Mouse (Mus musculus): ENCODE measurements around the gene Ablim1. TPM values are rescaled to one million over a fixed set of nuclear protein-coding genes. Genes with fewer than 3 reads are reported as not detected.

The Ablim1 gene
- total and polyA plus RNA-seq, 2 experiments, result 16.6 to 23.7 TPM

DNA sequence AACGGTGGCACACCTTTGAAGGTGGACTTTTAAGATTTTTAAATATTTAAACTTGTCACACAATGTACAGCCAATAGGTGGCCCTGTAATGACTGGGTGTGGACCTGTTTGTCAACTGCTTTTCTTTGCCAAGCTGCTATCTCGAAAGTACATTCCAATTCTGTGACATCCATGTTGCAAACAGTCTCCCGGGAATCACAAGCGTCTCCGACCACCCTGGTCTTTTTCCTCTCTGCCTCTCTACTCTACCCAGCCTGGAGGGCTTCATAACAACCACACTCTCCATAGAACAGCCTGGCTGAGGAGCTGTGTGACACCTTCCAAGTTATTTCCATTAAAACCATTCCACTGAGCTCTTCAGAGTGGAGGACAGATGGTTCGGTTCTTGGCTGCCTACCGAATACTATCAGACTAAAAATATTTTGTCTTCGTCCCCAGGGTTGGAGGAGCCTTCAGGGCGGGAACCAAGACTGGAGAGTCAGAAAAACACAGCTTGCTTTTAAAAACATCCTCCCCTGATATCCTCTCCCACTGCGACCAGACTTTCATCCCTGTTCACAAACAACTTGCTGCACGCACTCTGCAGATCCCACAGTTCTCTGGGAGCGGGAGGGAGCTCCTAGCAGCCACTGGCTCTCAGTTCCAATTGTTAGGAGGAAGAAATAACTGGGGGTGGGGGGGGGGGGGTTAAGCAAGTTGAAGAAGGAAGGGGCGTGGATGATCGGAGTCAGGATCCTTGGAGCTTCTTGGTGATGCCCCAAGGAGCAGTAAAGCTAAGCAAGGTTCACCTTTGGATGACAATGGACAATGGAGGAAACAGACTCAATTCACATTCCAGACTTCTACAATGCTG lies 216.3 kb downstream of the Ablim1 start:
- Histone ChIP-seq H3K4me1 (ENCODE audit: control insufficient read depth, insufficient read depth, low read length) (peaks cover 12% of the 10 kb centered on the region), H3K4me3 (ENCODE audit: insufficient read depth, low read depth, low read length) (no peak overlapping the region), H3K79me2 (ENCODE audit: control insufficient read depth, insufficient read depth, low read length) (no peaks in the 10 kb centered on the region; the same call in 1 of the 2 replicates), H3K27ac (replicated peaks; ENCODE audit: insufficient read depth, low read depth, low read length) (peak overlapping the region; percentile 19; the same call in 1 of the 2 replicates), H3K9ac (ENCODE audit: low read depth, low read length) (no peak overlapping the region), H3K27me3 (ENCODE audit: control insufficient read depth, insufficient read depth, low read length) (no peaks in the 10 kb centered on the region), H3K36me3 (ENCODE audit: control insufficient read depth, insufficient read depth, low read length) (no peaks in the 10 kb centered on the region)
- WGBS, result 46% methylated on average over 14 of the region's 14 CpGs
- TF ChIP-seq CTCF (IDR thresholded peaks at IDR 0.05; ENCODE audit: low read depth, low read length) (no peak), POLR2A (IDR thresholded peaks at IDR 0.05; ENCODE audit: extremely low read depth, insufficient read depth, low read length) (no peak)
- DNase-seq (ENCODE audit: extremely low read depth, low read depth, low spot score), result peak; percentile 55

DNA sequence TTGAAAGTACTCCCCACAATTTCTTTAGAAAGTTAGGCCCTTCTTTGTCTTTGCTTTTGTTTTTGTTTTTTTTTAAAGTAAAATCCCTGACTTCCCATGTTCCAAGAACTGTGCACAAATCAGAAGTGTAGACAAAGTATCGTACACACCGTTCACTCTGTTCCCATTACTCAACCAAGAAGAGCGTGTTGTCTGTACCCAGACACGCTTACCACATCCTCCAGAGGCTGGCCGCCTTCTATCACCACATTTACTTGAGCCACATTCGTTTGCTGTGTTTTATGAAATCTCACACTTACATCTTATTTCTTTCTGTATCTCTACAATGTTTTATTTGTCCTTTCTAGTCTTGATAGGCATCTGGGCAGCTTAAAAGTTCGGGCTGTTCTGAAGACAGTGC lies 219.4 kb downstream of the Ablim1 start:
- Histone ChIP-seq H3K9ac (ENCODE audit: low read depth, low read length) (no peak overlapping the region), H3K79me2 (ENCODE audit: control insufficient read depth, insufficient read depth, low read length) (no peaks in the 10 kb centered on the region), H3K4me3 (ENCODE audit: insufficient read depth, low read depth, low read length) (no peak overlapping the region), H3K36me3 (ENCODE audit: control insufficient read depth, insufficient read depth, low read length) (no peaks in the 10 kb centered on the region), H3K27me3 (ENCODE audit: control insufficient read depth, insufficient read depth, low read length) (no peaks in the 10 kb centered on the region), H3K4me1 (ENCODE audit: control insufficient read depth, insufficient read depth, low read length) (peaks cover 12% of the 10 kb centered on the region), H3K27ac (replicated peaks; ENCODE audit: insufficient read depth, low read depth, low read length) (no peak overlapping the region)
- TF ChIP-seq POLR2A (IDR thresholded peaks at IDR 0.05; ENCODE audit: extremely low read depth, insufficient read depth, low read length) (no peak), CTCF (IDR thresholded peaks at IDR 0.05; ENCODE audit: low read depth, low read length) (no peak)
- no peak for DNase-seq (ENCODE audit: extremely low read depth, low read depth, low spot score)
- WGBS, result 91% methylated on average over 7 of the region's 7 CpGs

DNA sequence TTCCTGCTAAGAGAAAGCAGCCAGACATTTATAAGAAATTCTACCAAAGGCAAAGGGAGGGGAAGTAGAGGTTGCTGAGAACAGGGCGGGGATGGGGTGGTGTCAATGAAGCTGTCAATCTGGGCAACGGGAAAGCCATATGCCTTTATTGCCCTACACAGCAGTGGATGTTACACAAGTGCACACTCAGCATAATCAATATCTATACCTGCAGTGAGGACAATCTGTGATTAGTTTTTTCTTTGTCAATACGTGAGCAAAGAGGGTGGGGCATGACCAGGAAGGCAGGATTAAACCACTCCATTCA lies 221.1 kb downstream of the Ablim1 start:
- H3K79me2 ChIP-seq (ENCODE audit: control insufficient read depth, insufficient read depth, low read length), result no peaks in the 10 kb centered on the region
- H3K9ac ChIP-seq (ENCODE audit: low read depth, low read length), result no peak overlapping the region
- DNase-seq (ENCODE audit: extremely low read depth, low read depth, low spot score), result no peak
- WGBS, result 89% methylated on average over 3 of the region's 3 CpGs
- H3K27ac ChIP-seq (replicated peaks; ENCODE audit: insufficient read depth, low read depth, low read length), result no peak overlapping the region
- H3K27me3 ChIP-seq (ENCODE audit: control insufficient read depth, insufficient read depth, low read length), result no peaks in the 10 kb centered on the region
- no peaks in the 10 kb centered on the region for H3K36me3 ChIP-seq (ENCODE audit: control insufficient read depth, insufficient read depth, low read length)
- peaks cover 12% of the 10 kb centered on the region for H3K4me1 ChIP-seq (ENCODE audit: control insufficient read depth, insufficient read depth, low read length)
- H3K4me3 ChIP-seq (ENCODE audit: insufficient read depth, low read depth, low read length), result no peak overlapping the region
- TF ChIP-seq POLR2A (IDR thresholded peaks at IDR 0.05; ENCODE audit: extremely low read depth, insufficient read depth, low read length) (no peak), CTCF (IDR thresholded peaks at IDR 0.05; ENCODE audit: low read depth, low read length) (no peak)

DNA sequence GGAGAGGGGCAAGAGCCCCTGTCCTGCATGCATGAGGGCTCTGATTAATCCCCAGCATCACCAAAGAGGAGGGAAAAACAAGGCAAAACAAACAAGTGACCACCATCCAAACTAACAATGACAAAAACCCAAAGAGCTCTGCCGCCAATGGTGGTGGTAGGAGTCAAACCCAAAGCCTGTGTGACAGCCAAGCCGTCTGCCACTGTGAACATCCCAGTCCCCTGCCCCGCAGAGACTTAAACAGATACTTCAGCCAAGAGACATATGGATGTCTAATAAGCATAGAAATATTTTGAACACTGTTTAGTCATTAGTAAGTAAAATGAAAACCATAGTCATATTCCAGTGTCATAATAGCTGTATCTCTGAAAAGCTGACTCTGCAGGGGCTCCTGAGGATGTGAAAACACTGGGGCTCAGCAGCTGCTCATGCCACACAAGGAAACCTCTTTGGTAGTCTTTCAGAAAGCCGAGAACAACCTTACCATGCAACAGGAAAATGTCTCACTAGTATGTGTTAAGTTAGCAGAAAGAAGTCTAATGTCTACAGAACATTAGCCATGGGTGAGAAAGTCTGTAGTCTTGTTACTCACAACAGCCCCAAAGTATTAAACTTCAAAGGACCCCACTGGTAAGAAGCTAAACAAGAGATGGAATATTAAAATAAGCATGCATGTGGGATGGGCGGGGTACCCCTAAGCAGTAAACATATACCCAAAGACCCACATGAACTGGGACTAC lies 221.6 kb downstream of the Ablim1 start:
- no peak overlapping the region for H3K4me3 ChIP-seq (ENCODE audit: insufficient read depth, low read depth, low read length)
- H3K79me2 ChIP-seq (ENCODE audit: control insufficient read depth, insufficient read depth, low read length), result no peaks in the 10 kb centered on the region
- DNase-seq (ENCODE audit: extremely low read depth, low read depth, low spot score), result no peak
- H3K9ac ChIP-seq (ENCODE audit: low read depth, low read length), result no peak overlapping the region
- WGBS, result 94% methylated on average over 5 of the region's 5 CpGs
- no peaks in the 10 kb centered on the region for H3K27me3 ChIP-seq (ENCODE audit: control insufficient read depth, insufficient read depth, low read length)
- H3K36me3 ChIP-seq (ENCODE audit: control insufficient read depth, insufficient read depth, low read length), result no peaks in the 10 kb centered on the region
- H3K4me1 ChIP-seq (ENCODE audit: control insufficient read depth, insufficient read depth, low read length), result peaks cover 8% of the 10 kb centered on the region
- no peak overlapping the region for H3K27ac ChIP-seq (replicated peaks; ENCODE audit: insufficient read depth, low read depth, low read length)
- no peak for TF ChIP-seq CTCF (IDR thresholded peaks at IDR 0.05; ENCODE audit: low read depth, low read length)
- TF ChIP-seq POLR2A (IDR thresholded peaks at IDR 0.05; ENCODE audit: extremely low read depth, insufficient read depth, low read length), result no peak

DNA sequence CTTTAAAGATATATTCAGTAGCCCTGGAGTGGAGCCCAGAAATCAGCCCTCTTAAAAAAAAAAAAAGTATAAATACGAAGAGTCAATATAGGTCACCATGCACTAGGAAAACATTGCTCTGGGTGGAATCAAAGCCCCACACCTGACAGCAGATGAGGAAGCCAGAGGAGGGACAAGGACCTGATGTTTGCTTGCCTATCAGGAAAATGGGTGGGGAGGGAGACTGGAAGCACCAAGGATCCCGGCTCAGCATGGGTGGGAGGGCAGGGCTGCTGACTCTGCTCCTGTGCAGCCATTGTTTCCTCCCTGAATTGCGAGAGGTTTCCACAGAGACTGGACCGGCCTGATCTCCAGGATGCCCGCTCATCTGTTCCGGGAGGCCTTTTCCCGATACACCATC lies 223.4 kb downstream of the Ablim1 start:
- H3K27me3 ChIP-seq (ENCODE audit: control insufficient read depth, insufficient read depth, low read length), result no peaks in the 10 kb centered on the region
- DNase-seq (ENCODE audit: extremely low read depth, low read depth, low spot score), result no peak
- no peaks in the 10 kb centered on the region for H3K79me2 ChIP-seq (ENCODE audit: control insufficient read depth, insufficient read depth, low read length)
- H3K4me3 ChIP-seq (ENCODE audit: insufficient read depth, low read depth, low read length), result no peak overlapping the region
- no peaks in the 10 kb centered on the region for H3K36me3 ChIP-seq (ENCODE audit: control insufficient read depth, insufficient read depth, low read length)
- H3K9ac ChIP-seq (ENCODE audit: low read depth, low read length), result no peak overlapping the region
- H3K27ac ChIP-seq (replicated peaks; ENCODE audit: insufficient read depth, low read depth, low read length), result no peak overlapping the region
- no peaks in the 10 kb centered on the region for H3K4me1 ChIP-seq (ENCODE audit: control insufficient read depth, insufficient read depth, low read length)
- no peak for TF ChIP-seq CTCF (IDR thresholded peaks at IDR 0.05; ENCODE audit: low read depth, low read length)
- no peak for TF ChIP-seq POLR2A (IDR thresholded peaks at IDR 0.05; ENCODE audit: extremely low read depth, insufficient read depth, low read length)
- WGBS, result 76% methylated on average over 7 of the region's 7 CpGs

All from liver, adult 2 months (tissue).